Mouse (Mus musculus): ENCODE results near the gene Frem1.
A peak's percentile ranks its signal among the peaks of the same experiment; 100 is the strongest.

Frem1 gene

GRCm38 (mm10) chr4:83030097-83030496 is 22.0 kb downstream of the Frem1 start:
- no peak for DNase-seq

GRCm38 (mm10) chr4:83020759-83021555 is 31.2 kb downstream of the Frem1 start:
- DNase-seq: peak in 1 of 2 experiments; percentile 6

GRCm38 (mm10) chr4:83018111-83019105 is 33.7 kb downstream of the Frem1 start:
- DNase-seq: no peak

GRCm38 (mm10) chr4:83014538-83014937 is 37.6 kb downstream of the Frem1 start:
- no peak for DNase-seq

GRCm38 (mm10) chr4:83004086-83004485 is 48.1 kb downstream of the Frem1 start:
- DNase-seq: no peak

- DNase-seq: no peak
Observed at GRCm38 (mm10) chr4:82992042-82992441, 60.1 kb downstream of the Frem1 start.

- no peak for DNase-seq
Observed at GRCm38 (mm10) chr4:82990973-82991695, 61.0 kb downstream of the Frem1 start.

- DNase-seq: no peak
Observed at GRCm38 (mm10) chr4:82972381-82972780, 79.8 kb downstream of the Frem1 start.

- DNase-seq: no peak
Observed at GRCm38 (mm10) chr4:82970901-82971648, 81.1 kb downstream of the Frem1 start.

GRCm38 (mm10) chr4:82961024-82961423 is 91.1 kb downstream of the Frem1 start:
- DNase-seq: no peak

- no peak for DNase-seq
Observed at GRCm38 (mm10) chr4:82957827-82958538, 94.2 kb downstream of the Frem1 start.

- DNase-seq: no peak
Observed at GRCm38 (mm10) chr4:82953992-82954391, 98.1 kb downstream of the Frem1 start.

GRCm38 (mm10) chr4:82949511-82949910 is 102.6 kb downstream of the Frem1 start:
- DNase-seq: no peak

GRCm38 (mm10) chr4:82946721-82947120 is 105.4 kb downstream of the Frem1 start:
- no peak for DNase-seq

- no peak for DNase-seq
Observed at GRCm38 (mm10) chr4:82946276-82946612, 105.9 kb downstream of the Frem1 start.

- no peak for DNase-seq
Observed at GRCm38 (mm10) chr4:82945572-82946275, 106.4 kb downstream of the Frem1 start.

- DNase-seq: no peak
Observed at GRCm38 (mm10) chr4:82940680-82941079, 111.5 kb downstream of the Frem1 start.

- no peak for DNase-seq
Observed at GRCm38 (mm10) chr4:82940248-82940647, 111.9 kb downstream of the Frem1 start.

GRCm38 (mm10) chr4:82934308-82934707 is 117.8 kb downstream of the Frem1 start:
- peak in 1 of 2 experiments; percentile 3 for DNase-seq

- DNase-seq: peak; percentile 30 to 72
Observed at GRCm38 (mm10) chr4:82933698-82934210, 118.4 kb downstream of the Frem1 start.

GRCm38 (mm10) chr4:82930079-82930478 is 122.1 kb downstream of the Frem1 start:
- no peak for DNase-seq

Measured in kidney, adult 8-10 months (tissue).